In the genomic region with DNA sequence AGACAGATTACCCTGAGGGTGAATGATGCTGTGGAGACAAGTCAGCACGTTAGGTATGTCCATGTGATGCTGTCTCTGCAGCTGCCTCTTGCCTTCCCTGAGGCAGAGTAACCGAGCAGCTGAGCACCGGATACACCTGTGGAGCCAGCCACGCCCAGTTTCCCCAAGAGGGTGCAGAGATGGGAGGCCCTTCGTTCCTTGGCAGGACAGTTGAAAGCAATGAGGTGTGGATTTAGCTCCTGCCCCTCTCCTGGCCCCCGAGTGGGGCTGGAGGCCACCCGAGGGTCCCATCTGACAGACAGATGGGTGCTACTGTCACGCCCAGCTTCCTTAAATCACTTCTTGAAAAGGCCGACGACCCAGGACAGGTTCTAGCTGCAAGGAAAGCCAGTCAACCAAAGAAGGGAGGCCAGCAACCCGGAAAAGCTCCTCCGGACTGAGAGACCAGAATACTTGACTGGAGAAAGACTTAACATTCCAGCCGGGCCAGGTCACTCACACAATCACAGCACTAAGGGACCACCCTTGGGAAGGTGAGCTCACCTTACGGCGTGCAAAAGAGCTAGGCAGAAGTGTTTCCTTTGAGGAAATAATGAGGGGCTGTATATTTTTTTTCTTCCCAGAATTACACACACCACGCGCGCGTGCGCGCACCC, we compare ENCODE assay signal across 8 mouse cellular contexts. TPM values are rescaled to one million over a fixed set of nuclear protein-coding genes. Genes with fewer than 3 reads are reported as not detected.
A peak's percentile ranks its signal among the peaks of the same experiment; 100 is the strongest.
DNase-seq lines count a peak whose midpoint lies in the region; ATAC-seq lines count a peak whose summit lies in the region.

No protein-coding gene starts in this region.

- intact Hi-C loops in heart, postnatal 14 days (cut with DNase I) = no loop called here

- 10% methylated on average over 21 of the region's 21 CpGs for WGBS in embryonic facial prominence, embryonic 10.5 days
- 7% methylated on average over 19 of the region's 21 CpGs for WGBS in stomach, embryonic 16.5 days

- no peak overlapping the region; the same call in 1 of the 2 replicates for H3K27ac ChIP-seq in embryonic facial prominence, embryonic 10.5 days (replicated peaks)
- peak overlapping the region; percentile 66; the same call in 1 of the 2 replicates for H3K27ac ChIP-seq in stomach, embryonic 16.5 days (ENCODE audit: low read length)

- peak overlapping the region; percentile 47 for H3K9ac ChIP-seq in stomach, embryonic 16.5 days (ENCODE audit: low read length)

- H3K4me1 ChIP-seq in embryonic facial prominence, embryonic 10.5 days = peaks cover 15% of the 10 kb centered on the region
- H3K4me1 ChIP-seq in stomach, embryonic 16.5 days (ENCODE audit: control insufficient read depth, insufficient read depth, low read length) = peaks cover 7% of the 10 kb centered on the region; the same call in 1 of the 2 replicates

- H3K4me2 ChIP-seq in stomach, embryonic 16.5 days (ENCODE audit: low read depth, low read length) = peak overlapping the region; percentile 53

- no peaks in the 10 kb centered on the region for H3K9me3 ChIP-seq in embryonic facial prominence, embryonic 10.5 days
- H3K9me3 ChIP-seq in stomach, embryonic 16.5 days (replicated peaks; ENCODE audit: control insufficient read depth, low read length) = no peaks in the 10 kb centered on the region

- peak; percentile 95 for ATAC-seq in CD4-positive, CD25-positive, alpha-beta regulatory T cell, adult 4 months
- peak; percentile 78 for ATAC-seq in megakaryocyte progenitor cell, adult 5-6 weeks (replicated peaks; ENCODE audit: poor library complexity)
- peak; percentile 57; the same call in 1 of the 2 replicates for ATAC-seq in stomach, embryonic 16.5 days (ENCODE audit: insufficient read depth, low FRiP score)

- peak overlapping the region; percentile 40 for H3K4me3 ChIP-seq in embryonic facial prominence, embryonic 10.5 days
- H3K4me3 ChIP-seq in stomach, embryonic 16.5 days (replicated peaks; ENCODE audit: low read length) = peak overlapping the region; percentile 28

- peaks cover 9% of the 10 kb centered on the region for H3K27me3 ChIP-seq in embryonic facial prominence, embryonic 10.5 days (replicated peaks; ENCODE audit: low read depth, poor library complexity, severe bottlenecking)
- H3K27me3 ChIP-seq in stomach, embryonic 16.5 days (ENCODE audit: control insufficient read depth, insufficient read depth, low read length) = no peaks in the 10 kb centered on the region

- DNase-seq in embryonic facial prominence, embryonic 10.5 days (ENCODE audit: low spot score) = peak; percentile 35
- DNase-seq in heart, postnatal 14 days = peak; percentile 30 to 45
- DNase-seq in kidney, postnatal 36 days = peak; percentile 39 to 63
- DNase-seq in cerebellum, postnatal 14 days = no peak
- no peak for DNase-seq in right cerebral cortex, postnatal 25 days

- no peaks in the 10 kb centered on the region for H3K36me3 ChIP-seq in embryonic facial prominence, embryonic 10.5 days (replicated peaks)
- no peaks in the 10 kb centered on the region for H3K36me3 ChIP-seq in stomach, embryonic 16.5 days (ENCODE audit: control insufficient read depth, insufficient read depth, low read length)

RNA-seq across cellular contexts. Expression of a gene that starts 10.4 kb away (rescaled TPM):
- polyA plus RNA-seq in CD4-positive, CD25-positive, alpha-beta regulatory T cell, adult 4 months (2017; shearing (Covaris generic)) = 100 to 1,000 TPM; 319 to 341 TPM
- 158 and 172 TPM in 2 replicates for polyA plus RNA-seq in embryonic facial prominence, embryonic 10.5 days (2016; fragmentation: Nextera tagmentation; extraction: Ambion mirVana)
- total RNA-seq in heart, postnatal 14 days (2021) = 10 to 100 TPM; 26.5 to 34.2 TPM
- total RNA-seq in megakaryocyte progenitor cell, adult 5-6 weeks (2015) = 243 and 247 TPM in 2 replicates
- 206 and 228 TPM in 2 replicates for total RNA-seq in megakaryocyte progenitor cell, adult 5-6 weeks (2017)
- polyA plus RNA-seq in stomach, embryonic 16.5 days (2015; fragmentation: Nextera tagmentation; extraction: Ambion mirVana) = 127 TPM in 2 replicates

Comparison
In these comparisons a context has a peak if more than half of its experiments do, and no peak if none do; other contexts are left out.
1. DNase-seq: peak in embryonic facial prominence, embryonic 10.5 days (single experiment), heart, postnatal 14 days (2 of 2) and kidney, postnatal 36 days (2 of 2); none in cerebellum, postnatal 14 days (0 of 2) and right cerebral cortex, postnatal 25 days (single experiment).
2. Peak in every context shown above with its lines, with median percentiles within 50 percentile points of each other: ATAC-seq.